Mouse (Mus musculus) liver, postnatal 0 days (tissue): ENCODE data around the gene Prtn3. TPM values are rescaled to one million over a fixed set of nuclear protein-coding genes. Genes with fewer than 3 reads are reported as not detected.

ENCODE experiments used
- ATAC-seq: fragments of 200-750 bp; cut with Nextera tagmentation; 2 replicates; pipeline ENCODE4 v1.8.0; 2017; ENCODE audit warnings: mild to moderate bottlenecking, moderate library complexity
- DNase-seq: peaks from one replicate; pipeline ENCODE4 v3.0.0-alpha.2; 2016
- H3K27ac ChIP-seq: fragments of 300-500 bp; sonication (generic); 2 replicates; pipeline ENCODE4 v1.5.1; 2014; ENCODE audit warnings: antibody characterized with exemption, moderate library complexity, mild to moderate bottlenecking, low read depth
- H3K27me3 ChIP-seq: fragments of 300-500 bp; sonication (generic); 2 replicates; pipeline ENCODE4 v1.6.1; 2014; ENCODE audit warnings: low read length, control low read depth, mixed read lengths; ENCODE audit not compliant: insufficient read depth
- H3K36me3 ChIP-seq: fragments of 300-500 bp; sonication (generic); replicated peaks from 2 replicates; pipeline ENCODE4 v1.6.1; 2014; ENCODE audit warnings: mild to moderate bottlenecking, control low read depth, low read length, moderate library complexity, mixed read lengths; ENCODE audit not compliant: insufficient read depth
- H3K4me1 ChIP-seq: fragments of 300-500 bp; sonication (generic); 2 replicates; pipeline ENCODE4 v1.6.1; 2014; ENCODE audit warnings: antibody characterized with exemption, mild to moderate bottlenecking, control low read depth; ENCODE audit not compliant: insufficient read depth
- H3K4me2 ChIP-seq: fragments of 300-500 bp; sonication (generic); 2 replicates; pipeline ENCODE4 v1.6.1; 2014; ENCODE audit warnings: low read depth, mild to moderate bottlenecking, low read length, moderate library complexity, mixed read lengths
- H3K4me3 ChIP-seq: fragments of 300-500 bp; sonication (generic); 2 replicates; pipeline ENCODE4 v1.5.1; 2014; ENCODE audit warnings: low read depth, low read length
- H3K9ac ChIP-seq: fragments of 300-500 bp; sonication (generic); replicated peaks from 2 replicates; pipeline ENCODE4 v1.6.1; 2014; ENCODE audit warnings: mild to moderate bottlenecking, moderate library complexity
- H3K9me3 ChIP-seq: fragments of 300-500 bp; sonication (generic); 2 replicates; pipeline ENCODE4 v1.6.1; 2016; ENCODE audit warnings: mild to moderate bottlenecking, control low read depth, low read length, mixed read lengths
- CTCF ChIP-seq: sonication (generic); IDR thresholded peaks from 2 replicates; pipeline ENCODE4 v1.5.1; 2016; ENCODE audit warnings: antibody characterized with exemption, low read depth
- EP300 ChIP-seq: IDR thresholded peaks from 2 replicates; pipeline ENCODE4 v1.6.1; 2016; ENCODE audit warnings: antibody characterized with exemption, low read depth, mild to moderate bottlenecking
- WGBS: fragments of 180-500 bp; shearing (Covaris S2); extraction: QIAGEN DNeasy Blood & Tissue Kit; methylation state at CpG from one replicate; pipeline ENCODE4 v1.1.7; 2014; ENCODE audit not compliant: insufficient replicate concordance; 5-methylcytosine and 5-hydroxymethylcytosine counted together
- polyA plus RNA-seq: library from polyadenylated mRNA; unstranded; fragments of >200 nt; fragmentation: Nextera tagmentation; extraction: Ambion mirVana; gene quantifications from 2 replicates; pipeline ENCODE4 v1.2.1, GENCODE M21; 2015

Gene Prtn3
- polyA plus RNA-seq, 1 experiment from 2014 or later, result 123 TPM

- DNase-seq (no peak), ATAC-seq (no peak)
- Histone ChIP-seq H3K36me3 (no peaks in the 10 kb centered on the region), H3K4me3 (no peak overlapping the region), H3K9ac (no peak overlapping the region), H3K4me1 (peaks cover 3% of the 10 kb centered on the region; the same call in 1 of the 2 replicates), H3K4me2 (no peak overlapping the region), H3K27me3 (no peaks in the 10 kb centered on the region), H3K9me3 (no peaks in the 10 kb centered on the region), H3K27ac (no peak overlapping the region)
- 26% methylated on average over 2 of the region's 2 CpGs for WGBS
- TF ChIP-seq CTCF (no peak), EP300 (no peak)
These were observed 36.1 kb upstream of the Prtn3 start for GRCm38 (mm10) chr10:79838151-79838550.

- H3K27ac ChIP-seq, result no peak overlapping the region
- no peaks in the 10 kb centered on the region for H3K9me3 ChIP-seq
- TF ChIP-seq CTCF, result no peak
- TF ChIP-seq EP300, result no peak
- ATAC-seq (no peak), DNase-seq (no peak)
- H3K4me2 ChIP-seq, result no peak overlapping the region
- H3K36me3 ChIP-seq, result no peaks in the 10 kb centered on the region
- no peaks in the 10 kb centered on the region for H3K27me3 ChIP-seq
- H3K9ac ChIP-seq, result no peak overlapping the region
- 78% methylated on average over 3 of the region's 3 CpGs for WGBS
- peaks cover 3% of the 10 kb centered on the region; the same call in 1 of the 2 replicates for H3K4me1 ChIP-seq
- no peak overlapping the region for H3K4me3 ChIP-seq
These were observed 34.2 kb upstream of the Prtn3 start for GRCm38 (mm10) chr10:79840091-79840490.

GRCm38 (mm10) chr10:79840644-79841551 is 33.4 kb upstream of the Prtn3 start:
- no peaks in the 10 kb centered on the region for H3K9me3 ChIP-seq
- H3K4me1 ChIP-seq, result peaks cover 3% of the 10 kb centered on the region; the same call in 1 of the 2 replicates
- peak overlapping the region; percentile 79 for H3K4me2 ChIP-seq
- peak overlapping the region; percentile 41 for H3K4me3 ChIP-seq
- under 1% methylated on average over 24 of the region's 24 CpGs for WGBS
- TF ChIP-seq EP300, result no peak
- peak; percentile 16; the same call in 1 of the 2 replicates for TF ChIP-seq CTCF
- DNase-seq (no peak), ATAC-seq (peak; percentile 72)
- no peaks in the 10 kb centered on the region for H3K36me3 ChIP-seq
- no peaks in the 10 kb centered on the region for H3K27me3 ChIP-seq
- H3K27ac ChIP-seq, result peak overlapping the region; percentile 53
- peak overlapping the region; percentile 26 for H3K9ac ChIP-seq

- Histone ChIP-seq H3K9ac (no peak overlapping the region), H3K4me3 (no peak overlapping the region), H3K36me3 (no peaks in the 10 kb centered on the region), H3K9me3 (no peaks in the 10 kb centered on the region), H3K4me2 (no peak overlapping the region), H3K27ac (no peak overlapping the region), H3K4me1 (peaks cover 3% of the 10 kb centered on the region; the same call in 1 of the 2 replicates), H3K27me3 (no peaks in the 10 kb centered on the region)
- TF ChIP-seq EP300 (no peak), CTCF (no peak)
- ATAC-seq (no peak), DNase-seq (no peak)
- 64% methylated on average over 3 of the region's 3 CpGs for WGBS
These were observed 32.0 kb upstream of the Prtn3 start for GRCm38 (mm10) chr10:79842322-79842721.

- Histone ChIP-seq H3K4me3 (no peak overlapping the region), H3K27me3 (no peaks in the 10 kb centered on the region), H3K27ac (no peak overlapping the region), H3K9me3 (no peaks in the 10 kb centered on the region), H3K4me2 (no peak overlapping the region), H3K36me3 (no peaks in the 10 kb centered on the region), H3K4me1 (peaks cover 3% of the 10 kb centered on the region; the same call in 1 of the 2 replicates), H3K9ac (no peak overlapping the region)
- TF ChIP-seq EP300 (no peak), CTCF (no peak)
- no peak for ATAC-seq
- DNase-seq, result no peak
- WGBS, result 75% methylated on average over 6 of the region's 6 CpGs
These were observed 30.8 kb upstream of the Prtn3 start for GRCm38 (mm10) chr10:79843476-79843875.

- 57% methylated on average over 5 of the region's 5 CpGs for WGBS
- Histone ChIP-seq H3K4me2 (no peak overlapping the region), H3K27me3 (no peaks in the 10 kb centered on the region), H3K4me1 (peaks cover 2% of the 10 kb centered on the region), H3K4me3 (no peak overlapping the region), H3K9me3 (no peaks in the 10 kb centered on the region), H3K9ac (no peak overlapping the region), H3K36me3 (no peaks in the 10 kb centered on the region), H3K27ac (no peak overlapping the region)
- no peak for ATAC-seq
- TF ChIP-seq EP300 (no peak), CTCF (no peak)
- no peak for DNase-seq
These were observed 27.7 kb upstream of the Prtn3 start for GRCm38 (mm10) chr10:79846553-79846952.
